18 mouse cellular contexts compared by ENCODE assay signal in the genomic region with DNA sequence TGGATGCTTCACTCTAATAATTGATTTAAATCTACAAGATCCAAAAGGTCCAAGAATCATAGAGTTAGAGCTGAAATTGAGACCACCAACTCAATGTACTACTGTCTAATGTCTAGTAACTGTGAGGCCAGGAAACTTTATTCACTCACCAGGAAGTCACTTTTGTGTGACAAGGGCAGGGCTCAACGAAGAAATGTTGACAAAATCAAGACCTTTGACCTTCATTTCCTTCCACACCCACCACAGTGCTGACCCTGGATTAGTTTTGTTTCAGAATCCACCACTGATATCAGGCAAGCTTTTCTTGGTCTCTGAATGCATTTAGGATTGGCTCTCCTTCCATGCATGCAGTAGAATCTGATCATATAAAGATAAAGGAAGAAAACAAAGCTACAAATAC.
A peak's percentile ranks its signal among the peaks of the same experiment; 100 is the strongest.
DNase-seq lines count a peak whose midpoint lies in the region; TF ChIP-seq lines count a peak whose summit lies in the region.
"Had no signal": no experiment of that assay in that cellular context is flagged by ENCODE, and none has a peak within 500 bp of the region (broad histone marks: within the 10 kb centered on the region; RNA-seq: fewer than 3 reads in every experiment).

No protein-coding gene starts in this region.

- H3K27me3 ChIP-seq in kidney, adult 2 months (replicated peaks; ENCODE audit: control insufficient read depth, insufficient read depth, low read length): no peaks in the 10 kb centered on the region
- H3K27me3 ChIP-seq: embryonic facial prominence, embryonic 12.5 days; forebrain, embryonic 15.5 days; heart, embryonic 15.5 days had no signal

- H3K27ac ChIP-seq in kidney, adult 2 months (ENCODE audit: insufficient read depth, low read depth, low read length): no peak overlapping the region
- H3K27ac ChIP-seq: embryonic facial prominence, embryonic 12.5 days; forebrain, embryonic 15.5 days; heart, embryonic 15.5 days had no signal

- peak; percentile 21 for DNase-seq in kidney, adult 2 months
- no peak for DNase-seq in kidney, adult 11 months
- DNase-seq in lung, adult 18-20 months: peak; percentile 5 to 15
- DNase-seq in lung, adult 2 months: no peak
- DNase-seq in lung, postnatal 10 days: peak; percentile 19
- DNase-seq in lung, postnatal 36 days: peak; percentile 25
- DNase-seq in thymus, postnatal 0 days (ENCODE audit: low spot score): no peak
- no peak for DNase-seq in retina, embryonic 14.5 days (ENCODE audit: low spot score)
- DNase-seq: adrenal gland, adult 2 months; adrenal gland, postnatal 25 days; cerebellum, adult 18-20 months; cerebellum, adult 9-11 months; embryo, embryonic 11 days; gastrocnemius, postnatal 36 days; heart, postnatal 14 days had no signal

- H3K4me1 ChIP-seq in kidney, adult 2 months (ENCODE audit: control insufficient read depth, insufficient read depth, low read length): no peaks in the 10 kb centered on the region
- peaks cover 5% of the 10 kb centered on the region for H3K4me1 ChIP-seq in lung, adult 2 months (ENCODE audit: control insufficient read depth, insufficient read depth, low read length)
- H3K4me1 ChIP-seq: embryonic facial prominence, embryonic 12.5 days; forebrain, embryonic 15.5 days; heart, embryonic 15.5 days had no signal

- no peaks in the 10 kb centered on the region for H3K36me3 ChIP-seq in kidney, adult 2 months (ENCODE audit: control insufficient read depth, insufficient read depth, low read length)
- H3K36me3 ChIP-seq: embryonic facial prominence, embryonic 12.5 days; forebrain, embryonic 15.5 days; heart, embryonic 15.5 days had no signal

- 0% methylated on average over 1 of the region's 1 CpGs for WGBS in kidney, adult 2 months
- 6% methylated on average over 1 of the region's 1 CpGs for WGBS in lung, adult 2 months

- no peak overlapping the region for H3K4me3 ChIP-seq in kidney, adult 2 months (ENCODE audit: insufficient read depth, low read depth, low read length)
- H3K4me3 ChIP-seq in lung, adult 2 months (replicated peaks; ENCODE audit: extremely low read depth, low read depth, low read length): no peak overlapping the region
- H3K4me3 ChIP-seq: embryonic facial prominence, embryonic 12.5 days; forebrain, embryonic 15.5 days; heart, embryonic 15.5 days had no signal

- no peak for TF ChIP-seq POLR2A in kidney, adult 2 months (IDR thresholded peaks at IDR 0.05; ENCODE audit: low read depth, low read length)
- no peak for TF ChIP-seq POLR2A in lung, adult 2 months (IDR thresholded peaks at IDR 0.05; ENCODE audit: borderline replicate concordance, extremely low read depth, low read depth, low read length)

- no peak for TF ChIP-seq CTCF in kidney, adult 2 months (conservative IDR thresholded peaks at IDR 0.05; ENCODE audit: insufficient read depth, insufficient read length, low read depth, low read length)
- TF ChIP-seq CTCF in lung, adult 2 months (IDR thresholded peaks at IDR 0.05; ENCODE audit: insufficient read depth, low read length): no peak

Comparison
In these comparisons a context has a peak if more than half of its experiments do, and no peak if none do; other contexts are left out.
1. DNase-seq: peak in kidney, adult 2 months (single experiment), lung, adult 18-20 months (2 of 2), lung, postnatal 10 days (single experiment) and lung, postnatal 36 days (single experiment); none in kidney, adult 11 months (single experiment), lung, adult 2 months (single experiment), thymus, postnatal 0 days (single experiment) and retina, embryonic 14.5 days (single experiment).